Comparison of ENCODE assay signal across 8 mouse cellular contexts in genomic region chr5:76904713-76905404, GRCm38 (mm10). TPM values are rescaled to one million over a fixed set of nuclear protein-coding genes. Genes with fewer than 3 reads are reported as not detected.
DNase-seq lines count a peak whose midpoint lies in the region; ATAC-seq and TF ChIP-seq lines count a peak whose summit lies in the region.

No protein-coding gene starts in this region.

- H3K27me3 ChIP-seq in cerebellum, adult 2 months (ENCODE audit: control insufficient read depth, insufficient read depth, low read length), result no peaks in the 10 kb centered on the region
- no peaks in the 10 kb centered on the region for H3K27me3 ChIP-seq in hindbrain, embryonic 12.5 days
- H3K27me3 ChIP-seq in midbrain, embryonic 15.5 days (replicated peaks), result no peaks in the 10 kb centered on the region

- WGBS in cerebellum, adult 2 months, result under 1% methylated on average over 19 of the region's 19 CpGs
- 3% methylated on average over 19 of the region's 19 CpGs for WGBS in hindbrain, embryonic 12.5 days
- under 1% methylated on average over 19 of the region's 19 CpGs for WGBS in midbrain, embryonic 15.5 days

- no peak for TF ChIP-seq CTCF in cerebellum, adult 2 months (IDR thresholded peaks at IDR 0.05; ENCODE audit: borderline replicate concordance, insufficient read depth, low read depth, low read length)

- peak in 1 of 2 experiments; percentile 18 for DNase-seq in cerebellum, adult 2 months
- DNase-seq in cerebellum, adult 18-20 months, result no peak
- peak; percentile 29 for DNase-seq in retina, embryonic 14.5 days (ENCODE audit: low spot score)
- DNase-seq in retina, postnatal 1 day, result no peak
- DNase-seq in right cerebral cortex, adult 18-20 months, result no peak
- DNase-seq in adrenal gland, adult 8-10 months, result no peak

- H3K9me3 ChIP-seq in hindbrain, embryonic 12.5 days (replicated peaks), result no peaks in the 10 kb centered on the region
- no peaks in the 10 kb centered on the region for H3K9me3 ChIP-seq in midbrain, embryonic 15.5 days

- peak overlapping the region; percentile 84 for H3K4me3 ChIP-seq in cerebellum, adult 2 months (replicated peaks; ENCODE audit: insufficient read depth, low read depth, low read length)
- peak overlapping the region; percentile 68 for H3K4me3 ChIP-seq in hindbrain, embryonic 12.5 days
- H3K4me3 ChIP-seq in midbrain, embryonic 15.5 days, result peak overlapping the region; percentile 84

- peak overlapping the region; percentile 71 for H3K4me2 ChIP-seq in hindbrain, embryonic 12.5 days (replicated peaks)
- peak overlapping the region; percentile 66 for H3K4me2 ChIP-seq in midbrain, embryonic 15.5 days

- ATAC-seq in hindbrain, embryonic 12.5 days (ENCODE audit: low FRiP score), result peak; percentile 76; the same call in 1 of the 2 replicates
- ATAC-seq in midbrain, embryonic 15.5 days (replicated peaks), result peak; percentile 73

- no peaks in the 10 kb centered on the region for H3K4me1 ChIP-seq in cerebellum, adult 2 months (ENCODE audit: control insufficient read depth, insufficient read depth, low read length)
- H3K4me1 ChIP-seq in hindbrain, embryonic 12.5 days, result peaks cover 10% of the 10 kb centered on the region
- H3K4me1 ChIP-seq in midbrain, embryonic 15.5 days, result peaks cover 8% of the 10 kb centered on the region; the same call in 1 of the 2 replicates

- H3K36me3 ChIP-seq in hindbrain, embryonic 12.5 days, result no peaks in the 10 kb centered on the region
- no peaks in the 10 kb centered on the region for H3K36me3 ChIP-seq in midbrain, embryonic 15.5 days (replicated peaks)

- 0 out of 2 replicates have a peak overlapping the region, but pooled peaks have one; percentile 37 for H3K27ac ChIP-seq in cerebellum, adult 2 months (ENCODE audit: insufficient read depth, low read length)
- H3K27ac ChIP-seq in hindbrain, embryonic 12.5 days, result peak overlapping the region; percentile 86
- peak overlapping the region; percentile 89 for H3K27ac ChIP-seq in midbrain, embryonic 15.5 days

- peak overlapping the region; percentile 82 for H3K9ac ChIP-seq in hindbrain, embryonic 12.5 days
- H3K9ac ChIP-seq in midbrain, embryonic 15.5 days, result peak overlapping the region; percentile 82

- TF ChIP-seq POLR2A in cerebellum, adult 2 months (IDR thresholded peaks at IDR 0.05; ENCODE audit: borderline replicate concordance, insufficient read depth, low read length), result no peak

RNA-seq across cellular contexts. Expression of gene Aasdh, which starts 0.5 kb away (rescaled TPM):
- 19.9 and 20.9 TPM in 2 replicates for polyA plus RNA-seq in cerebellum, adult 2 months (2012; rRNA removed)
- 18.0 and 22.4 TPM in 2 replicates for polyA plus RNA-seq in hindbrain, embryonic 12.5 days (2016; fragmentation: Nextera tagmentation; extraction: Ambion mirVana)
- 20.4 and 21.6 TPM in 2 replicates for polyA plus RNA-seq in midbrain, embryonic 15.5 days (2015; fragmentation: Nextera tagmentation; extraction: Ambion mirVana)
- 10 to 100 TPM; 14.7 to 28.9 (median 21.4) TPM for total RNA-seq in adrenal gland, adult 8-10 months (2022)

RNA-seq across cellular contexts. Expression of gene Paics, which starts 46.2 kb away (rescaled TPM):
- 95.0 and 101 TPM in 2 replicates for polyA plus RNA-seq in cerebellum, adult 2 months (2012; rRNA removed)
- 230 and 240 TPM in 2 replicates for polyA plus RNA-seq in hindbrain, embryonic 12.5 days (2016; fragmentation: Nextera tagmentation; extraction: Ambion mirVana)
- polyA plus RNA-seq in midbrain, embryonic 15.5 days (2015; fragmentation: Nextera tagmentation; extraction: Ambion mirVana), result 154 and 167 TPM in 2 replicates
- 100 to 1,000 TPM; 160 to 214 (median 189) TPM for total RNA-seq in adrenal gland, adult 8-10 months (2022)

RNA-seq across cellular contexts. Expression of gene Ppat, which starts 46.5 kb away (rescaled TPM):
- 7.9 and 8.6 TPM in 2 replicates for polyA plus RNA-seq in cerebellum, adult 2 months (2012; rRNA removed)
- polyA plus RNA-seq in hindbrain, embryonic 12.5 days (2016; fragmentation: Nextera tagmentation; extraction: Ambion mirVana), result 21.1 and 21.3 TPM in 2 replicates
- polyA plus RNA-seq in midbrain, embryonic 15.5 days (2015; fragmentation: Nextera tagmentation; extraction: Ambion mirVana), result 9.8 and 11.3 TPM in 2 replicates
- 10 to 100 TPM; 15.8 to 26.3 (median 19.0) TPM for total RNA-seq in adrenal gland, adult 8-10 months (2022)

Comparison
In these comparisons a context has a peak if more than half of its experiments do, and no peak if none do; other contexts are left out.
1. H3K27ac ChIP-seq: peak in every context shown above with its lines; median percentile 89 in midbrain, embryonic 15.5 days; 86 in hindbrain, embryonic 12.5 days; 37 in cerebellum, adult 2 months.